Comparison of ENCODE assay signal across 9 mouse cellular contexts in genomic region chr13:60337383-60337782, GRCm38 (mm10).
A peak's percentile ranks its signal among the peaks of the same experiment; 100 is the strongest.
DNase-seq lines count a peak whose midpoint lies in the region; ATAC-seq and TF ChIP-seq lines count a peak whose summit lies in the region.
"Had no signal": no experiment of that assay in that cellular context is flagged by ENCODE, and none has a peak within 500 bp of the region (broad histone marks: within the 10 kb centered on the region; RNA-seq: fewer than 3 reads in every experiment).

No protein-coding gene starts in this region.

- DNase-seq in intestine, embryonic 14.5 days (ENCODE audit: low spot score) = no peak
- no peak for DNase-seq in stomach, postnatal 0 days (ENCODE audit: low spot score)
- DNase-seq in spleen, postnatal 4 days (ENCODE audit: low spot score in 2 of 2) = no peak
- no peak for DNase-seq in lung, adult 2 months
- DNase-seq: kidney, adult 9 months had no signal

- no peak overlapping the region for H3K27ac ChIP-seq in intestine, embryonic 14.5 days (ENCODE audit: low read depth)
- no peak overlapping the region for H3K27ac ChIP-seq in intestine, postnatal 0 days (ENCODE audit: low read depth, low read length)
- no peak overlapping the region for H3K27ac ChIP-seq in stomach, embryonic 14.5 days (ENCODE audit: low read length)
- no peak overlapping the region for H3K27ac ChIP-seq in stomach, postnatal 0 days (replicated peaks)
- no peak overlapping the region for H3K27ac ChIP-seq in hindbrain, embryonic 16.5 days (ENCODE audit: low read depth, low read length)
- H3K27ac ChIP-seq: forebrain, embryonic 10.5 days had no signal

- no peaks in the 10 kb centered on the region for H3K36me3 ChIP-seq in intestine, embryonic 14.5 days (ENCODE audit: control insufficient read depth, insufficient read depth, low read length)
- H3K36me3 ChIP-seq in intestine, postnatal 0 days (ENCODE audit: control insufficient read depth, insufficient read depth) = no peaks in the 10 kb centered on the region
- H3K36me3 ChIP-seq in stomach, embryonic 14.5 days (ENCODE audit: control insufficient read depth, insufficient read depth, low read length) = no peaks in the 10 kb centered on the region
- no peaks in the 10 kb centered on the region for H3K36me3 ChIP-seq in stomach, postnatal 0 days (ENCODE audit: control insufficient read depth, insufficient read depth, low read length)
- no peaks in the 10 kb centered on the region for H3K36me3 ChIP-seq in hindbrain, embryonic 16.5 days (ENCODE audit: control insufficient read depth, insufficient read depth, low read length)
- H3K36me3 ChIP-seq: forebrain, embryonic 10.5 days had no signal

- TF ChIP-seq CTCF in intestine, postnatal 0 days (IDR thresholded peaks at IDR 0.05; ENCODE audit: low read depth) = no peak
- no peak for TF ChIP-seq CTCF in stomach, postnatal 0 days (IDR thresholded peaks at IDR 0.05; ENCODE audit: low read depth)
- no peak for TF ChIP-seq CTCF in lung, adult 2 months (IDR thresholded peaks at IDR 0.05; ENCODE audit: insufficient read depth, low read length)

- no peak overlapping the region for H3K4me2 ChIP-seq in intestine, embryonic 14.5 days (ENCODE audit: low read length)
- no peak overlapping the region for H3K4me2 ChIP-seq in intestine, postnatal 0 days (replicated peaks; ENCODE audit: low read depth)
- no peak overlapping the region for H3K4me2 ChIP-seq in stomach, embryonic 14.5 days (replicated peaks; ENCODE audit: low read depth, low read length)
- no peak overlapping the region for H3K4me2 ChIP-seq in stomach, postnatal 0 days (replicated peaks; ENCODE audit: low read depth)
- H3K4me2 ChIP-seq in hindbrain, embryonic 16.5 days (ENCODE audit: low read length) = no peak overlapping the region

- ATAC-seq in intestine, embryonic 14.5 days (replicated peaks; ENCODE audit: low FRiP score, low TSS enrichment, low read depth) = peak; percentile 55; the same call in 1 of the 2 replicates
- no peak for ATAC-seq in intestine, postnatal 0 days
- ATAC-seq in stomach, embryonic 14.5 days (ENCODE audit: insufficient number of reproducible peaks, insufficient read depth, low FRiP score, low read depth) = peak; percentile 75; the same call in 1 of the 2 replicates
- no peak for ATAC-seq in stomach, postnatal 0 days (ENCODE audit: low FRiP score, low TSS enrichment)
- peak; percentile 52; the same call in 1 of the 2 replicates for ATAC-seq in hindbrain, embryonic 16.5 days

- WGBS in intestine, embryonic 14.5 days = 41% methylated on average over 2 of the region's 2 CpGs
- 44% methylated on average over 2 of the region's 2 CpGs for WGBS in intestine, postnatal 0 days
- WGBS in stomach, embryonic 14.5 days = 49% methylated on average over 2 of the region's 2 CpGs
- WGBS in stomach, postnatal 0 days = 41% methylated on average over 2 of the region's 2 CpGs
- WGBS in hindbrain, embryonic 16.5 days = 50% methylated on average over 2 of the region's 2 CpGs
- 52% methylated on average over 2 of the region's 2 CpGs for WGBS in lung, adult 2 months

- H3K4me1 ChIP-seq in intestine, embryonic 14.5 days (replicated peaks; ENCODE audit: control insufficient read depth, insufficient read depth, low read length) = peaks cover 6% of the 10 kb centered on the region; the same call in 1 of the 2 replicates
- H3K4me1 ChIP-seq in intestine, postnatal 0 days (replicated peaks; ENCODE audit: control insufficient read depth, insufficient read depth, low read length) = no peaks in the 10 kb centered on the region
- 0 out of 2 replicates have a peak, but pooled peaks cover 3% of the 10 kb centered on the region for H3K4me1 ChIP-seq in stomach, embryonic 14.5 days (ENCODE audit: control insufficient read depth, insufficient read depth, low read length)
- no peaks in the 10 kb centered on the region for H3K4me1 ChIP-seq in stomach, postnatal 0 days (replicated peaks; ENCODE audit: control insufficient read depth, insufficient read depth)
- H3K4me1 ChIP-seq in hindbrain, embryonic 16.5 days (ENCODE audit: control insufficient read depth, insufficient read depth, low read depth, low read length) = no peaks in the 10 kb centered on the region
- H3K4me1 ChIP-seq in lung, adult 2 months (ENCODE audit: control insufficient read depth, insufficient read depth, low read length) = no peaks in the 10 kb centered on the region

- no peak for TF ChIP-seq EP300 in stomach, postnatal 0 days (optimal IDR thresholded peaks at IDR 0.05)

- no peak overlapping the region for H3K4me3 ChIP-seq in intestine, embryonic 14.5 days (ENCODE audit: low read depth, low read length)
- H3K4me3 ChIP-seq in intestine, postnatal 0 days (ENCODE audit: low read depth, low read length) = no peak overlapping the region
- no peak overlapping the region for H3K4me3 ChIP-seq in stomach, embryonic 14.5 days (ENCODE audit: low read depth, low read length)
- no peak overlapping the region for H3K4me3 ChIP-seq in stomach, postnatal 0 days (ENCODE audit: low read depth, low read length)
- no peak overlapping the region for H3K4me3 ChIP-seq in hindbrain, embryonic 16.5 days (ENCODE audit: low read length)
- H3K4me3 ChIP-seq in lung, adult 2 months (replicated peaks; ENCODE audit: extremely low read depth, low read depth, low read length) = no peak overlapping the region
- H3K4me3 ChIP-seq: forebrain, embryonic 10.5 days had no signal

- H3K27me3 ChIP-seq in intestine, embryonic 14.5 days (replicated peaks; ENCODE audit: control insufficient read depth, insufficient read depth, low read length) = no peaks in the 10 kb centered on the region
- no peaks in the 10 kb centered on the region for H3K27me3 ChIP-seq in intestine, postnatal 0 days (replicated peaks; ENCODE audit: control insufficient read depth, insufficient read depth, low read length)
- no peaks in the 10 kb centered on the region for H3K27me3 ChIP-seq in stomach, embryonic 14.5 days (ENCODE audit: control insufficient read depth, insufficient read depth, low read length)
- H3K27me3 ChIP-seq in stomach, postnatal 0 days (ENCODE audit: control insufficient read depth, insufficient read depth, low read length) = no peaks in the 10 kb centered on the region
- no peaks in the 10 kb centered on the region for H3K27me3 ChIP-seq in hindbrain, embryonic 16.5 days (replicated peaks; ENCODE audit: control insufficient read depth, insufficient read depth, low read length)

- no peak for TF ChIP-seq POLR2A in lung, adult 2 months (IDR thresholded peaks at IDR 0.05; ENCODE audit: borderline replicate concordance, extremely low read depth, low read depth, low read length)

- no peak overlapping the region for H3K9ac ChIP-seq in intestine, embryonic 14.5 days (ENCODE audit: low read length)
- H3K9ac ChIP-seq in intestine, postnatal 0 days (ENCODE audit: low read depth, low read length) = no peak overlapping the region
- H3K9ac ChIP-seq in stomach, embryonic 14.5 days (replicated peaks; ENCODE audit: low read depth, low read length) = no peak overlapping the region
- no peak overlapping the region for H3K9ac ChIP-seq in stomach, postnatal 0 days (ENCODE audit: low read length)
- no peak overlapping the region for H3K9ac ChIP-seq in hindbrain, embryonic 16.5 days (ENCODE audit: low read depth, low read length)

- H3K9me3 ChIP-seq in intestine, embryonic 14.5 days (ENCODE audit: control insufficient read depth, low read length) = peaks cover 4% of the 10 kb centered on the region; the same call in 1 of the 2 replicates
- no peaks in the 10 kb centered on the region for H3K9me3 ChIP-seq in intestine, postnatal 0 days (ENCODE audit: control insufficient read depth)
- no peaks in the 10 kb centered on the region for H3K9me3 ChIP-seq in stomach, embryonic 14.5 days (ENCODE audit: control insufficient read depth, low read depth, low read length)
- no peaks in the 10 kb centered on the region for H3K9me3 ChIP-seq in stomach, postnatal 0 days (ENCODE audit: control insufficient read depth, low read length)
- H3K9me3 ChIP-seq in hindbrain, embryonic 16.5 days (ENCODE audit: control insufficient read depth, low read length) = peaks cover 2% of the 10 kb centered on the region; the same call in 1 of the 2 replicates

Comparison
In these comparisons a context has a peak if more than half of its experiments do, and no peak if none do; other contexts are left out.
1. ATAC-seq: peak in intestine, embryonic 14.5 days (single experiment), stomach, embryonic 14.5 days (single experiment) and hindbrain, embryonic 16.5 days (single experiment); none in intestine, postnatal 0 days (single experiment) and stomach, postnatal 0 days (single experiment).